Mouse (Mus musculus) midbrain, embryonic 10.5 days (tissue): ENCODE data around the gene Sp2. TPM values are rescaled to one million over a fixed set of nuclear protein-coding genes. Genes with fewer than 3 reads are reported as not detected.

ENCODE experiments used
- DNase-seq: peaks from one replicate; pipeline ENCODE4 v3.0.0-alpha.2; 2017; ENCODE audit warnings: low spot score
- H3K27ac ChIP-seq: fragments of 300-500 bp; sonication (generic); replicated peaks from 2 replicates; pipeline ENCODE4 v1.5.1; 2016; ENCODE audit warnings: mild to moderate bottlenecking
- H3K27me3 ChIP-seq: fragments of 300-500 bp; sonication (generic); 2 replicates; pipeline ENCODE4 v1.6.1; 2016; ENCODE audit warnings: low read depth, mild to moderate bottlenecking; ENCODE audit not compliant: poor library complexity, severe bottlenecking
- H3K36me3 ChIP-seq: fragments of 300-500 bp; sonication (generic); 2 replicates; pipeline ENCODE4 v1.6.1; 2016; ENCODE audit warnings: mild to moderate bottlenecking, moderate library complexity
- H3K4me1 ChIP-seq: fragments of 300-500 bp; sonication (generic); 2 replicates; pipeline ENCODE4 v1.6.1; 2016
- H3K4me3 ChIP-seq: fragments of 300-500 bp; sonication (generic); 2 replicates; pipeline ENCODE4 v1.5.1; 2016; ENCODE audit warnings: mild to moderate bottlenecking, moderate library complexity
- H3K9me3 ChIP-seq: fragments of 300-500 bp; sonication (generic); replicated peaks from 2 replicates; pipeline ENCODE4 v1.6.1; 2016; ENCODE audit warnings: mild to moderate bottlenecking
- WGBS: fragments of 180-500 bp; shearing (Covaris S2); methylation state at CpG from one replicate; pipeline ENCODE4 v1.1.7; 2016; 5-methylcytosine and 5-hydroxymethylcytosine counted together
- polyA plus RNA-seq: library from polyadenylated mRNA; unstranded; fragments of >200 nt; fragmentation: Nextera tagmentation; extraction: Ambion mirVana; gene quantifications from 2 replicates; pipeline ENCODE4 v1.2.1, GENCODE M21; 2016

Gene Sp2
- polyA plus RNA-seq, 1 experiment from 2014 or later: 30.5 TPM

- no peaks in the 10 kb centered on the region for H3K36me3 ChIP-seq
- peaks cover 24% of the 10 kb centered on the region for H3K27me3 ChIP-seq
- 82% methylated on average over 16 of the region's 16 CpGs for WGBS
- no peak for DNase-seq
- H3K4me3 ChIP-seq: 0 out of 2 replicates have a peak overlapping the region, but pooled peaks have one; percentile 20
- H3K27ac ChIP-seq: 0 out of 2 replicates have a peak overlapping the region, but pooled peaks have one; percentile 2
- no peaks in the 10 kb centered on the region for H3K9me3 ChIP-seq
- peaks cover 23% of the 10 kb centered on the region for H3K4me1 ChIP-seq
These were observed 41.9 kb downstream of the Sp2 start for GRCm38 (mm10) chr11:96940578-96941465.

- Histone ChIP-seq H3K9me3 (no peaks in the 10 kb centered on the region), H3K27ac (no peak overlapping the region), H3K27me3 (peaks cover 11% of the 10 kb centered on the region), H3K4me1 (peaks cover 19% of the 10 kb centered on the region), H3K4me3 (no peak overlapping the region), H3K36me3 (no peaks in the 10 kb centered on the region)
- no peak for DNase-seq
- WGBS: 88% methylated on average over 6 of the region's 6 CpGs
These were observed 44.3 kb downstream of the Sp2 start for GRCm38 (mm10) chr11:96938426-96938800.

- peak overlapping the region; percentile 24 for H3K27ac ChIP-seq
These were observed 45.0 kb downstream of the Sp2 start for GRCm38 (mm10) chr11:96937549-96938425.

GRCm38 (mm10) chr11:96935872-96936650, 46.7 kb downstream of the Sp2 start:
- Histone ChIP-seq H3K27ac (peak overlapping the region; percentile 82; the same call in 1 of the 2 replicates), H3K4me3 (no peak overlapping the region), H3K4me1 (peaks cover 21% of the 10 kb centered on the region), H3K36me3 (no peaks in the 10 kb centered on the region), H3K9me3 (no peaks in the 10 kb centered on the region), H3K27me3 (no peaks in the 10 kb centered on the region)
- no peak for DNase-seq
- WGBS: 84% methylated on average over 9 of the region's 9 CpGs

More at GRCm38 (mm10) chr11:96937549-96938425, 45.0 kb downstream of the Sp2 start:
- Histone ChIP-seq H3K9me3 (no peaks in the 10 kb centered on the region), H3K27me3 (peaks cover 6% of the 10 kb centered on the region), H3K4me3 (no peak overlapping the region), H3K4me1 (peaks cover 17% of the 10 kb centered on the region), H3K36me3 (no peaks in the 10 kb centered on the region)
- 54% methylated on average over 10 of the region's 10 CpGs for WGBS
- peak; percentile 56 for DNase-seq

- Histone ChIP-seq H3K27me3 (peaks cover 6% of the 10 kb centered on the region), H3K9me3 (no peaks in the 10 kb centered on the region), H3K4me3 (peak overlapping the region; percentile 38), H3K27ac (peak overlapping the region; percentile 82), H3K4me1 (peaks cover 22% of the 10 kb centered on the region), H3K36me3 (no peaks in the 10 kb centered on the region)
- peak; percentile 70 for DNase-seq
- 21% methylated on average over 12 of the region's 12 CpGs for WGBS
These were observed 47.8 kb downstream of the Sp2 start for GRCm38 (mm10) chr11:96934921-96935356.

- H3K27me3 ChIP-seq: peaks cover 19% of the 10 kb centered on the region
- no peaks in the 10 kb centered on the region for H3K36me3 ChIP-seq
- DNase-seq: no peak
- H3K9me3 ChIP-seq: no peaks in the 10 kb centered on the region
- 90% methylated on average over 13 of the region's 13 CpGs for WGBS
- peaks cover 34% of the 10 kb centered on the region for H3K4me1 ChIP-seq
- no peak overlapping the region for H3K27ac ChIP-seq
- H3K4me3 ChIP-seq: no peak overlapping the region
These were observed 49.0 kb downstream of the Sp2 start for GRCm38 (mm10) chr11:96933562-96934276.

- Histone ChIP-seq H3K27ac (no peak overlapping the region), H3K9me3 (no peaks in the 10 kb centered on the region), H3K4me3 (no peak overlapping the region), H3K4me1 (peaks cover 34% of the 10 kb centered on the region), H3K36me3 (no peaks in the 10 kb centered on the region), H3K27me3 (peaks cover 34% of the 10 kb centered on the region)
- 73% methylated on average over 8 of the region's 8 CpGs for WGBS
- no peak for DNase-seq
These were observed 51.3 kb downstream of the Sp2 start for GRCm38 (mm10) chr11:96931327-96932062.

- Histone ChIP-seq H3K27ac (no peak overlapping the region; the same call in 1 of the 2 replicates), H3K4me3 (no peak overlapping the region), H3K4me1 (peaks cover 27% of the 10 kb centered on the region), H3K36me3 (no peaks in the 10 kb centered on the region), H3K9me3 (no peaks in the 10 kb centered on the region), H3K27me3 (peaks cover 34% of the 10 kb centered on the region)
- no peak for DNase-seq
- 80% methylated on average over 9 of the region's 9 CpGs for WGBS
These were observed 52.9 kb downstream of the Sp2 start for GRCm38 (mm10) chr11:96929766-96930331.

- 15% methylated on average over 13 of the region's 13 CpGs for WGBS
- peaks cover 21% of the 10 kb centered on the region for H3K4me1 ChIP-seq
- H3K27me3 ChIP-seq: peaks cover 34% of the 10 kb centered on the region
- H3K4me3 ChIP-seq: no peak overlapping the region
- no peak for DNase-seq
- no peak overlapping the region; the same call in 1 of the 2 replicates for H3K27ac ChIP-seq
- H3K36me3 ChIP-seq: no peaks in the 10 kb centered on the region
- no peaks in the 10 kb centered on the region for H3K9me3 ChIP-seq
These were observed 53.5 kb downstream of the Sp2 start for GRCm38 (mm10) chr11:96929096-96929765.

GRCm38 (mm10) chr11:96928691-96929090, 54.1 kb downstream of the Sp2 start:
- Histone ChIP-seq H3K9me3 (no peaks in the 10 kb centered on the region), H3K27ac (no peak overlapping the region; the same call in 1 of the 2 replicates), H3K36me3 (no peaks in the 10 kb centered on the region), H3K27me3 (peaks cover 34% of the 10 kb centered on the region), H3K4me1 (peaks cover 20% of the 10 kb centered on the region), H3K4me3 (no peak overlapping the region)
- WGBS: 12% methylated on average over 5 of the region's 5 CpGs
- DNase-seq: no peak
